Mouse (Mus musculus) kidney, adult 11 months (tissue): Measurements from ENCODE around the gene Trpt1.
A peak's percentile ranks its signal among the peaks of the same experiment; 100 is the strongest.

Experiments used
- DNase-seq: peaks from one replicate; pipeline ENCODE4 v3.0.0; 2022

The Trpt1 gene

GRCm38 (mm10) chr19:6975537-6976521, 20.1 kb upstream of the Trpt1 start, which contains the start of gene Plcb3:
TSS of gene Plcb3 (minus strand) at chr19:6976470.
- DNase-seq: peak; percentile 61

- DNase-seq: no peak
These were observed 17.9 kb upstream of the Trpt1 start for GRCm38 (mm10) chr19:6977759-6978638.

- DNase-seq: no peak
These were observed 17.3 kb upstream of the Trpt1 start for GRCm38 (mm10) chr19:6978639-6978974.

GRCm38 (mm10) chr19:6979001-6979479, 16.9 kb upstream of the Trpt1 start:
- peak; percentile 71 for DNase-seq

GRCm38 (mm10) chr19:6979486-6980380, 16.2 kb upstream of the Trpt1 start:
- peak; percentile 100 for DNase-seq

GRCm38 (mm10) chr19:6980381-6981093, 15.4 kb upstream of the Trpt1 start, which contains the start of gene Fkbp2:
TSS of gene Fkbp2 (minus strand) at chr19:6980501.
- peak; percentile 99 for DNase-seq

- no peak for DNase-seq
These were observed 14.5 kb upstream of the Trpt1 start for GRCm38 (mm10) chr19:6981465-6981864.

- no peak for DNase-seq
These were observed 12.3 kb upstream of the Trpt1 start for GRCm38 (mm10) chr19:6983621-6984020.

- no peak for DNase-seq
These were observed 10.6 kb upstream of the Trpt1 start for GRCm38 (mm10) chr19:6985300-6985699.

- DNase-seq: no peak
These were observed 9.8 kb upstream of the Trpt1 start for GRCm38 (mm10) chr19:6985951-6986708.

GRCm38 (mm10) chr19:6987061-6987903, 8.6 kb upstream of the Trpt1 start, which contains the start of gene Vegfb:
TSS of gene Vegfb (minus strand) at chr19:6987651.
- DNase-seq: peak; percentile 70

- no peak for DNase-seq
These were observed 8.0 kb upstream of the Trpt1 start for GRCm38 (mm10) chr19:6987904-6988285.

- no peak for DNase-seq
These were observed 6.7 kb upstream of the Trpt1 start for GRCm38 (mm10) chr19:6989251-6989650.

GRCm38 (mm10) chr19:6990712-6991111, 5.2 kb upstream of the Trpt1 start:
- DNase-seq: no peak

GRCm38 (mm10) chr19:6991166-6991565, 4.8 kb upstream of the Trpt1 start:
- DNase-seq: peak; percentile 9

- DNase-seq: peak; percentile 97
These were observed 3.7 kb upstream of the Trpt1 start, which contains the start of gene Dnajc4 for GRCm38 (mm10) chr19:6992011-6992858. TSS of gene Dnajc4 (minus strand) at chr19:6992572.

- DNase-seq: no peak
These were observed 2.7 kb upstream of the Trpt1 start for GRCm38 (mm10) chr19:6993011-6993770.

GRCm38 (mm10) chr19:6994002-6994401, 1.9 kb upstream of the Trpt1 start:
- no peak for DNase-seq
